Mouse (Mus musculus): Measurements from ENCODE around the gene Ccnl2.
A peak's percentile ranks its signal among the peaks of the same experiment; 100 is the strongest.

Ccnl2 gene

DNA sequence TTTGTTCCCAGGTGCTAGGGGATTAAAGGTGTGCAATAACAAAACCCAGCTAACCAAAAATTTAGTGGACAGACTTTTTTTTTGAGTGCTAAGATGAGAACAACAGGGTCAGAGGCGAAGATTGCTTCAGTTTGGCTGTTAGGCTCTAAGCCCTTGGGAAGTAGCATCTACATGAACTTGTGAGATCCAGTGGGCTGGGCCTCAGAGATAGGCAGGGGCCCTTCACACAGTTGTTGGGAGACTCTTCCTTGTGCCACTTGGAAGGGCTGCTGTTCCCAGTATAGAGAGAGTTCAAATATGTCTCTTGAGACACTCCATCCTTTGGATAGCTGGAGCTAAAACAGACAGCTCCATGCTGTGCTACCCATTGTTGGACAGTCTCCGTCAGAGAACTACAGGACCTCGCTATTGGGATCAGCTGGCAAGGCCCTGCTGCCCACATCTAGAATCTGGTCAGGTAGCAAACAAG is 22.2 kb upstream of the Ccnl2 start, which contains the start of gene Ankrd65:
TSS of gene Ankrd65 (plus strand) at position 419 of the 469 bp plus-strand sequence.
- DNase-seq (ENCODE audit: low spot score in 2 of 2) = no peak

DNA sequence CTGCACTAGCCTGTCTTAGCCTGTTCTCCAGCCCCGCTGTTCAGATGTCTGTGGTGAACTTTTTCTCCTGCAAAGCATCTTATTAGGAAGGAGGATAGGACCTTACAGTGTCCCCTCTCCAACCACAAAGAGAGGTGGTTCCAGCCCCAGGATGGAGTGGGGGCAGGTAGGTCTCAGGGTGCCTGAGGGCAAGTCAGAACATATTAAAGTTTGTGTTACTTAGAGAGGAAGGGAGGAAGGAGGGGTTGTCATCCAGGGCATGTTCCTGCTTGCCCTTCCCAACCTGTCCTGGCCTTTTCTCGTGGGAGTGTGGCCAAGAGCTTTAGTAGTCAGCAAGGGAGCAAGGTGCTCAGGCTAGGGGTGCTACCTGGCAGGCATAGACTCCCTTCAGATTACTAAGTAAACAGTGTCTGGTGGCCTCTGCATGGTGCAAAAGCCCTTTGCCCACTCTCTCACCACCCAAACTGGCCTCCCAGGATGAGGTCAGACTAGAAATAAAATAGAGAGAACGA is 21.6 kb upstream of the Ccnl2 start:
- no peak for DNase-seq (ENCODE audit: low spot score in 2 of 2)

DNA sequence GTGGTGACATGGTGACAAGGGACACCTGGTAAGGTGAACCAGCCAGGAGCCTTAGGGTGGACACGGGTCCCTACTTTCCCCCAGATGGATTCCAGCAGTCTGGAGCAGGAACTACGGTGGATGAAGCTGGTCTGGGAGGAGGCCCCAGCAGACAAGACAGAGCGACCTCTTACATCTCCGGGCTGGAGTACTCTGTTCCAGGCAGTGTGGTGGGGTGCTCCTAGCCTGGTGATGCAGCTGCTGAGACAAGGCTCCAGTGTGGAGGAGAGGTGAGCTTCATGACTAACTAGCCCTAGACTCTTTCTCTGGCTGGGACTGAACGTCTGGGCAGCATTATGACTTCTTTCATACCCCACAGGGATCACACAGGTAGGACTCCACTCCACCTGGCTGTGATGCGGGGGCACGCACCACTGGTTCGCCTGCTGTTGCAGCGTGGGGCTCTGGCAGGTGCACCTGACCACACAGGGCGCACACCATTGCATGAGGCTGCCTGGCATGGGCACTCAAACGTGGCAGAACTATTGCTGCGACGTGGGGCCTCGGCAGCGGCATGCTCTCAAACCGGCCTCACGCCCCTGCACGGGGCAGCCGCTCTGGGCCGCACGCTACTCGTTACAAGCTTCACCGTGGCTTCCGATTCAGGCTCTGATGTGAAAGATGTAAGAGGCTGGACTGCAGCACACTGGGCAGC is 20.9 kb upstream of the Ccnl2 start:
- no peak for DNase-seq (ENCODE audit: low spot score in 2 of 2)

DNA sequence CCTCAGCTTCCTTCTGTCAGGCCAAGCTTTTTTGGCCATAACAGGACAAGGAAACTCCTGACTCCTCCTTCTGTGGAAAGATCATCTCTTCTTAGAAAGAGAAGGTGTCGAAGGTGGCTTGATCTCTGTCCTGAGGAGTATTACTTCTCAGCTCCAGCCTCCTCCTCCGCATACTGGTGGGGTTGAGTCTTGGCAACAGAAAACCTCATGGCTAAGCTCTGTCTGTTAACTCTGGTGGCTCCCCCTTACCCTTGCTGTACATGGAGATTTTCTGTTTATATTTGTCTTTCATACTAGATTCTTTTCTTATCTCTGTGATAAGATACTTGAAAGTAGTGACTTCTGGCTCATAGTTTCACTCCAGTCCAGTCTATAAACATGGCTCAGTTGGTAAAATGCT is 18.6 kb upstream of the Ccnl2 start:
- DNase-seq (ENCODE audit: low spot score in 2 of 2) = no peak

DNA sequence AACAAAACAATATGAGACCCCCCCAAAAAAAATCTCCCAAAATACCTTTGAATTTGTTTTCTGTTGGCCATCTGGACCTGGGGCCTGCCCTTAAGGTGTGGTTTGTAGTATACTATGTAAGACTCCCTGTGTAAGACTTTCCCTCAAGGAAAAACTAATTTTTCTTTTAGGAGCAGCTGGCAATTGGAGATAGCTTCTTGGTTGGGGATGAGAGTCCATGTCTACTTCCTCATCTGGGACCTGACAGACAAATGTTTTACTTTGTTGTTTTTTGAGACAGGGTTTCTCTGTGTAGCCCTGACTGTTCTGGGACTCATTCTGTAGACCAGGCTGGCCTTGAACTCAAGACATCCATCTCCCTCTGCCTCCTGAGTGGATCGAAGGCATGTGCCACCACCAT is 10.2 kb upstream of the Ccnl2 start:
- DNase-seq (ENCODE audit: low spot score in 2 of 2) = no peak

DNA sequence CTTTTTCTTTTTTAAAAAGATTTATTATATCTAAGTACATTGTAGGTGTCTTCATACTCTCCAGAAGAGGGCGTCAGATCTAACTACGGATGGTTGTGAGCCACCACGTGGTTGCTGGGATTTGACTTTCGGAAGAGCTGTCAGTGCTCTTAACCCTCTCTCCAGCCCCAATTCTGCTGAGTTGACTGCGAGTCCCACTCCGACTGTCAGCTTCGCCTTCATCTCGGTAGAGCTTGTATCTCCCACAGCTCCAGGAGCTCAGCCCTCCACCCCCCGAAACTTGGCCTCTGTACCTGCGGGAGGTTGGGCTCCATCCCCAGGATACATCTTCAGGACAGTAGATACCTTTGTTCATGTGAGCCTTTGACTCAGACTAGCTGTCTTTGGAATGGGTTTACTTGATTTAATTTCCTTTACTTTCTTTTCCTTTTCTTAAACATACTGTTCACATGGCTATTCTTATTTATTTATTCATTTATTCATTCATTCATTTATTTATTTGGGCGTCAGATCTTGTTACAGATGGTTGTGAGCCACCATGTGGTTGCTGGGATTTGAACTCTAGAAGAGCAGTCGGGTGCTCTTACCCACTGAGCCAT is 9.4 kb upstream of the Ccnl2 start, which contains the start of gene Mrpl20:
TSS of gene Mrpl20 (plus strand) at position 138 of the 599 bp plus-strand sequence.
- DNase-seq (ENCODE audit: low spot score in 2 of 2) = peak in 1 of 2 experiments; percentile 12

DNA sequence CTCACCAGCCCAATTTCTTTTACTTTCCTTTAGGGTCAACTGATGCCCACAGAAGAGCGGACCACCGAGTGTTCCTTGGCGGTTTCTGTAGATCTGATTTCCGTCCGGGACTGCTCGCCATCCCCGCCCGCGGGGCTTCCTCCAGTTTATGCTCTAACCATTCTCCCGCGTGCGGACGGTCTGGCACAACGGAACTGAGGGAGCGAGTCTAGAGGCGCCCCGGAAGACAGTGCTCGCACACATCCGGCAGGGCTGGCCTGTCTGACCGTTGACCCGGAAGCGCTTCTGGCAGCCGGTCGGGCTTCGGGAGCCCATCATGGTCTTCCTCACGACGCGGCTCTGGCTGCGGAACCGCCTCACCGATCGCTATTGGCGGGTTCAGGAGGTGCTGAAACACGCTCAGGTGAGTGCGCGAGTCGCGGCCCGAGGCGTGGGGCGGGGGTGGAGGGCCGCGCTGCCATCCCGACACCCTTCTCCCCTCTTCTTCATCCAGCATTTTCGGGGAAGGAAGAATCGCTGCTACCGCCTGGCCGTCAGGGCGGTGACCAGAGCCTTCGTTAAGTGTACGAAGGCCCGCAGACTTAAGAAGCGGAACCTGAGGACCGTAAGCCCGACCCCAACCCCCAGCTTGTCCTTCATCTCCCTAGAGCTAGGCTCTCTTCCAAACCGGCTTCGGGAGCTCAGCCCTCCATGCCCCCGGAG is 8.8 kb upstream of the Ccnl2 start:
- DNase-seq (ENCODE audit: low spot score in 2 of 2) = peak; percentile 92 to 95

DNA sequence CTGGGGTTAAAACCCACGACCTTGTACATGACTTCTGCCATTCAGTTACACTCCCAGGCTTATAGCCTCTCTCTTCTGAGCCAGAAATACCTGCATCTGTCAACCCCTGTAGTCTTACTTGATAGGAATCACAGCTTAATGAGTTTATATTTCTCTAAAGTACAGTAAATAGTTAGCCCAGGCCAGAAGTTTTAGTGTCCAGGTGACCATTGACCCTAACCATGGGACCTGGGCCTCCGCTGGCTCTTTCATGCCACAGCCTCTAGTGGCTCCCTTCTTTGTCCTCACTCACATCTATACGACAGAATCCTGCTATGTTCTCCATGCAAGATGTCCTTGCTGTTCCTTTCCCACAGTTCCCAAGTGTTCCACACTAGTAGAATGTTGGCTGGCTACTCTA is 4.4 kb upstream of the Ccnl2 start:
- DNase-seq (ENCODE audit: low spot score in 2 of 2) = no peak

DNA sequence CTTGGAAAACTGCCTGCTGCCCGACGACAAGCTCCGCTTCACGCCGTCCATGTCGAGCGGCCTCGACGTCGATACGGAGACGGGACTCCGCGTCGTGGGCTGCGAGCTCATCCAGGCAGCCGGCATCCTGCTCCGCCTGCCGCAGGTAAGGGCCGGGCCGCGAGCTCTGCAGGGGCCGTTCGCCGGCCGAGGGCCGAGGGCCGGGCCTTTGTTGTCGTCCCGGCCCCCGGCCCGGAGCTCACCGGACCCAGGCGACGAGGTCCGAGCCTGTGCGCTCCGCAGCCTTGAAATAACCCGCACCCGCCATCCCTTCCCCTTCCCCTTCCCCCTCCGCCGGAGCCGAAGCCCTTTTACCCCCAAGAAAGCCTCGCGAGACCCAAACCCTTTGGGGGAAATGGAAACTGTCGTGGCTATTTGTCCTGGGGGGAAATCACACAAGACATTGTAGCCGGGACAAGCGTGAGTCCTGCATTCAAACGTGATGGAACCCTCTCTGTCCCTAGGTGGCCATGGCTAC is 434 bp downstream of the Ccnl2 start:
- DNase-seq (ENCODE audit: low spot score in 2 of 2) = peak in 1 of 2 experiments; percentile 21

DNA sequence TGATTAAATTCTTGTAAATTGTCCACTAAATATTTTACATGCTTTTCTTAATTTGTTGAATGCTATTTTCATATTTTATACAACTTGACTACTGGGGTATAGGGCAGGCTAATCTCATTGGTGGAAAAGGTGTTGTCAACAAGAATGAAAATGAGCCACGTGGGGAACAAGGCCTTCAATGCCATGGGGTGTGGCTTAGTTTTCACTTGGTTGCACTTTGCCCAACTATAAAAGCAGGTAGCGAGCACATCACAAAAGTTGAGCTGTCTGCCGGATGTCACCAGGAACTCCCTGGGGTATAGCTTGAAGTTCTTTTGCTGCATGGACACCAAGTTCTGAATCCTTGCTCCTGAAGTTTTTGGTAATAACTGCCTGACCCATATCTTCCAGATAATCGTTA is 5.2 kb downstream of the Ccnl2 start:
- DNase-seq (ENCODE audit: low spot score in 2 of 2) = no peak

DNA sequence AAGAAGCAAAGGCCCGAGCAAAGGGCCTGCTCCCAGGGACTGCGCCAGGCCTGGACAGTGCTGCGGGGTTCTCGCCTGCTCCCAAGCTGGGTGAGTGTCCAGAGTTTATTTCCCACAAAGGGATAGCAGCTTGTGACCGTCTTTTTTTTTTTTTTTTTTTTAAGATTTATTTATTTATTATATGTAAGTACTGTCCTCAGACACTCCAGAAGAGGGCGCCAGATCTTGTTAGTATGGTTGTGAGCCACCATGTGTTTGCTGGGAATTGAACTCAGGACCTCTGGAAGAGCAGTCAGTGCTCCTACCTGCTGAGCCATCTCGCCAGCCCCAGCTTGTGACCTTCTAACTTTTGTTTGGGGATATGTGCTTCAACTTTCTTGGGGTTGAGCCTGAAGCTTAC is 8.7 kb downstream of the Ccnl2 start:
- peak; percentile 26 to 46 for DNase-seq (ENCODE audit: low spot score in 2 of 2)

DNA sequence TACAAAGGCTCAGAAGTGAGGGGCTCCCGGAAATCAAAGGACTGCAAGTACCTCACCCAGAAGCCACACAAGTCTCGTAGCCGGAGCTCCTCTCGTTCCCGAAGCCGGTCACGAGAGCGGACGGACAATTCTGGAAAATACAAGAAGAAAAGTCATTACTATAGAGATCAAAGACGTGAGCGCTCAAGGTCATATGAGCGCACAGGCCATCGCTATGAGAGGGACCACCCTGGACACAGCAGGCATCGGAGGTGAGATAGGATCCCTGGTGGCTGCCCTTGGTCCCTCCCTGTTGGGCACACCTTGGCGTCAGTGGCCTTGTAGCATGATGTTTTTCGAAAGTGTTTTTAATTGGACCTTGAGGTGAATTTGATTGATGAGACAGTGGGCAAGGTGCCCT is 11.2 kb downstream of the Ccnl2 start:
- no peak for DNase-seq (ENCODE audit: low spot score in 2 of 2)

DNA sequence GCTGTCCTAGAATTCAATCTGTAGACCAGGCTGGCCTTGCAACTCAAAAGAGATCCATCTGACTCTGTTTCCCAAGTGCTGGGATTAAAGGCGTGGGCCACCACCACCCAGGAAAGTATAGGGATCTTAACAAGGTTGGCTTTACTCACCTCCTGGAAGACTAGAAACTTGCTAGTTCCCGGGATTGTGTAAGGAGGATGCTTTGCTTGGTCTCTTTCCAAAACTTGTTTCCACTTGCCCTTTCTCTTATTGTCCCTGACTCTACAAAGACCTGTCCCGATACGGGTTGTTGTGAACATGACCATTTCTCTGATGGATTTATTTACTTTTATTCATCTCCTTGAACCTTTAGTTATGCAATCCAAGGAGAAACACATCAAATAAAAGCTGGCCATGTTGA is 17.6 kb downstream of the Ccnl2 start:
- no peak for DNase-seq (ENCODE audit: low spot score in 2 of 2)

DNA sequence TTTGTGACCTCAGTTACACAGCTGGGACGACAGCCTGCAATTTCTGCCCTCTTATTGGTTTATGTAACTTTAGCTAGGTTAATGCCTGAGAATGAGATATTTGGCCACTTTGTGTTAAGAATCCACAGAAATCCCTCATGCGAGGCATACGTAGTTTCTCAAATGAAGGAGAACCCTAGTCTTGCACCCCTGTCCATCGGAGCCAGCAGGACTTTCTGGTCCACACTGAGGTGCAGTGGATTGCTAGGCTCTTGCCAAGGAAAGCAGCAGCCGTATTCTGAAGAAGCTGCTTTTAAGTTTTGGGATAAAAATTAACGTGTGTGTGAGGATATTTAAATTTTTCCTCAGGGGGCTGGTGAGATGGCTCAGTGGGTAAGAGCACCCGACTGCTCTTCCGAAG is 18.3 kb downstream of the Ccnl2 start:
- no peak for DNase-seq (ENCODE audit: low spot score in 2 of 2)

DNA sequence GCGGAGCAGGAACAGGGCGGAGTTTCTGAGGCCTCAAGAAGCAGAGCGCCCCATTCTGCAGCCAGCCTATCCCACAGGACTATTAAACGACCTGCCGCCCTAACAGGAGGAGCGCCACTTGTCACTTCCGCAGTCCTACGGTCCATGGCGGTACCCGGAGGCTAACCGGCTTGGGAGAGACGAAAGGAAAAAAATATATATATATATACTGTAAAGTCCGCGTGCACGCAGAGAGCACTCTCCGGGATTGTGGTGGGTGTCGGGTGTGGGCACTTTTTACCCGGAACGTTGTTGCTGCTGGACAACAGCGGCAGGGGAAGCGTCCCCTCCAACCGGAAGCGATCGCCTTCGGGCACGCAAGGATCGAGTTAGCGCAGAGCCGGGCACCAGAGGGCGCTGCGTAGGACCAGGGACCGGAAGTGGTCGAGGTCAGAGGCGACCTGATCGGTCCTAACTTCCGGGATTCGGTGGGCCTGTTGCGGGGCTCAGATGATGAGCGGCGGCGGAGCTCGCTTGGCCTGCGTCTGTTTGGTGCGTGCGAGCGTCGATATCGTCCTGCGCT is 19.0 kb downstream of the Ccnl2 start, which contains the start of gene Aurkaip1:
TSS of gene Aurkaip1 (plus strand) at position 68 of the 562 bp plus-strand sequence.
- peak; percentile 95 to 96 for DNase-seq (ENCODE audit: low spot score in 2 of 2)

DNA sequence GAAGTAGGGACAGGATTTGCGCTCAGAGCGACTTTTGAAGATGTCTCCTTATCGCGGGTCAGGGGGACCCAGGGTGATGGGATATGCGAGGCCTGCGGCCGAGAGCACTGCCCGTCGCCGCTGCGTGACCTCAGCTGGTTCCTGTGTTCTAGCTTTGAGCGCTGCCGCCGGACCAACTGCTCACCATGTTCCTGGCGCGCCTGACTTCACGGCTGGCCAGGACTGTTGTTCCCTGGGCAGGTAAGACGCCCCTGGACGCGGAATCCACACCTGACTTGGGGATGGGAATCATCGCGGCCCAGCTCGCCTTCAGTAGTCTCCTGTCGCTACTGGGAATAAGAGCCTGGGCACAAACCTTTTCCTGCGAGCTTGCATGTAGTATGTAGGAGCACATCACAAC is 19.5 kb downstream of the Ccnl2 start:
- no peak for DNase-seq (ENCODE audit: low spot score in 2 of 2)

DNA sequence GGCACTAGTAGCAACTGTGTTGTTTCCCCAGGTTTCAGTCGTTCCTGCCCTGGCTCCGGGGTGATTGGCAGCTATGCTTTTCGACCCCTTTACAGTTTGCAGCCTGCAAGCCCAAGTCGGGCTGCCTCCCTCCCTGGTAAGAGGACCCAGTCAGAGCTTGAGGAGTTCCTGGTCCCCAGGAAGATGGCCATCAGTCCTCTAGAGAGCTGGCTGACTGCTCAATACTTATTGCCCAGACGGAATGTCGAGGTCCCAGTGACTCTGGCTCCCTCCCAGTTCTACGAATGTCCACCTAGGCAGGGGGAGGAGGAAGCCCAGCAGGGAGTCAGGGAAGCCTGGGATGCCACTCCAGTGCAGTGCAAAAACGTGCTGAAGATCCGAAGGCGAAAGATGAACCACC is 20.0 kb downstream of the Ccnl2 start:
- DNase-seq (ENCODE audit: low spot score in 2 of 2) = no peak

DNA sequence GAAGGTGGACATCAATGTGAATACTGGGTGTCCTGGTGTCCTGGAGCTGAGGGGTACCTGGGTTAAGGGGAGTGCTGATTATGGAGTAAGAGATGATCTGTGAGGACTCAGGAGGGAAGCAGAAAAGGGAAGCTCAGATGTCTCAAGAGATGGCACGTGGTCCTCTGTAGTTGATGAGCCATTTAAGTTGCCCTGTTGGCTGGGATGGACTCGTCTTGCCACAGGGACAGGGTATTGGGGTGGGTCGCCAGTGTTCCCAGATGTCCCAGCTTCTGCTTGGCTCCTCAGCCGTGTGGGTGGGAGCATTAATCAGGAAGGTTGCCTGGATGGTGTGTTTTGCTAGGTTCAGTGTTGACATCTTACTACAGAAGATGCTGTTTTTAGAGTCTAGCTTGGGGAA is 20.9 kb downstream of the Ccnl2 start:
- no peak for DNase-seq (ENCODE audit: low spot score in 2 of 2)

DNA sequence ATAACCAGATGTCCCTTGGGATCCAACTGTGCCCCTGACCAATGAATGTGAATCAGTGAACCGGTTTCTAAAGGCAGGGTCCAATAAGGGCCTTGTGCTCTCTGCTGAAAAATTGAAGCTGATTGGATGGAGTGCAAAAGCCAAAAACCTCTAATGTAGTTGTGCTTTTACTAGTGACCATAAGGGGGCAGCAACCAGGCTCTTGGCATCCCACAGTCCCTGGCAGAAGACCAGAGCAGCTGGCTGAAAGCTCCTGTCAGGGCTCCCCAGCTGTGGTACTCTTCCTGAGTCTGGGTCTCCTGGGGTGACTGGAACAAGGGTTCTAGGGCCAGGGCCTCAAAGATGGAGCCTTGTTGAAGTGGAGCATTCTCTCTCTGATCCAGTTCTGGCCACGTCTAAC is 21.5 kb downstream of the Ccnl2 start:
- peak; percentile 71 to 76 for DNase-seq (ENCODE audit: low spot score in 2 of 2)

DNA sequence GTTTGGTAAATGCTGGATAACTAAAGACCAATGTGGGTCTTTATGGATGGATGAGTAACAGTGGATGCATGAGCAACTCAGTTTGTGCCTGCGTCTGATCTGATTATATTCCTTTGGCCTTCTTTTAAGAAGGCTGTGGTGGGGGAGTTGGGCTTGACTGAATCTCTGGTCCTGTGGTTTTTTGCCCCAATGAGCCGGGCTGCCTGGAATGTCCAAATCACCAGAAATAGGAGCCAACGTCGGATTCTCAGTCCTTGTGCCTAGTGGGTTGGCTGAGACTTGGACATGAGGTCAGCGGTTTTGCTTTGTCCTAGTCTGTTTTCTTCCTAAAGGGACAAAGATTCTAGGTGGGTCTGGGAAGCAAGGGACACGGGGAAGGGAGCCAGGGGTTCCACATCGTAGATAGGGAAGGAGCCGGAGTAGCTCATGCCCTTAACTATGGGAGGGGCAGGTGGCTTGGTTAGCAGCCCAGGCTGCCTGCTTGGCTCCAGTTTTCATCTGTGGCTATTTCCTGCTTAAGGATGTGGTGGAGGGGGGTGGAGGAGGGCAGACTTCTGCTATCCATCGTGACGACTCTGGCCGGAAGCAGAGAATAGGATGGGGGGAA is 25.2 kb downstream of the Ccnl2 start:
- no peak for DNase-seq (ENCODE audit: low spot score in 2 of 2)

Data from natural killer cell, adult 2 months (primary cell).